12 mouse cellular contexts compared by ENCODE assay signal in genomic region chr3:79745101-79745500, GRCm38 (mm10). TPM values are rescaled to one million over a fixed set of nuclear protein-coding genes. Genes with fewer than 3 reads are reported as not detected.
DNase-seq lines count a peak whose midpoint lies in the region.
"Had no signal": no experiment of that assay in that cellular context is flagged by ENCODE, and none has a peak within 500 bp of the region (broad histone marks: within the 10 kb centered on the region; RNA-seq: fewer than 3 reads in every experiment).

No protein-coding gene starts in this region.

- peak; percentile 28 to 70 for DNase-seq in layer of hippocampus, adult 18-20 months (ENCODE audit: low spot score in 2 of 2)
- DNase-seq in layer of hippocampus, postnatal 10 days (ENCODE audit: low spot score in 2 of 2), result no peak
- peak; percentile 52 to 59 for DNase-seq in right cerebral cortex, adult 2 months (ENCODE audit: low spot score in 2 of 2)
- no peak for DNase-seq in right cerebral cortex, postnatal 4 days
- peak; percentile 29 to 40 for DNase-seq in layer of hippocampus, adult 8-10 months (ENCODE audit: low spot score in 2 of 2)
- no peak for DNase-seq in thymus, postnatal 25 days
- no peak for DNase-seq in cerebellum, adult 11-12 months
- DNase-seq: adrenal gland, postnatal 25 days; cerebellum, postnatal 10 days; embryo, embryonic 11 days; liver, embryonic 13.5 days had no signal

RNA-seq across cellular contexts. Expression of gene Rxfp1, which starts 7.4 kb away (rescaled TPM):
- 1 to 10 TPM; 6.5 to 8.4 TPM for total RNA-seq in layer of hippocampus, adult 18-20 months (2021)
- total RNA-seq in layer of hippocampus, postnatal 10 days (2021), result 10 to 100 TPM; 24.8 to 38.1 TPM
- total RNA-seq in layer of hippocampus, adult 8-10 months (2022), result 10 to 100 TPM; 12.9 to 18.6 (median 14.9) TPM
- total RNA-seq: gastrocnemius, postnatal 36 days had no signal

Comparison
In these comparisons a context has a peak if more than half of its experiments do, and no peak if none do; other contexts are left out.
1. DNase-seq: peak in layer of hippocampus, adult 18-20 months (2 of 2), right cerebral cortex, adult 2 months (2 of 2) and layer of hippocampus, adult 8-10 months (2 of 2); none in layer of hippocampus, postnatal 10 days (0 of 2), right cerebral cortex, postnatal 4 days (single experiment), thymus, postnatal 25 days (single experiment) and cerebellum, adult 11-12 months (single experiment).